Mouse (Mus musculus): ENCODE results near the gene Sgms1.
"Not testable (repeated sequence)": the region's sequence is repeated elsewhere in the genome, so short reads cannot be mapped to it uniquely, and the experiment has no call there.

Gene Sgms1

GRCm38 (mm10) chr19:32381511-32381961 lies 8.0 kb downstream of the Sgms1 start:
- no peak for DNase-seq

DNA sequence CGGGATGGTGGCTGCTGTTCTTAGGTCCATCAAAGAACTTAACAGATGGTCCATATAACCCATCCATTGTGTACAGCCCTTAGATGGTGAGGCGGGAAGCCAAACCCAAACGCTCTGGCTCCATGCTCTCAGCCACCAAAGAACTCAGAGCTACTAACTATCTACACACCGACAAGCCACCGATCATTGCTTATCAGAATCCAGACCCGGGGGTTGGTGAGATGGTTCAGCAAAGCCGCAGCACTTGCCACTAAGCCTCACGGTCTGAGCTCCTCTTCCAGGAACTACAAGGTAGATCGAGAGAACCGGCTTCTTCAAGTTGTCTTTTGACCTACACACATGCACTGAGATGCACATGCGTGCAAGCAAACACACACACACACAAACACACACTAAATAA lies 8.8 kb downstream of the Sgms1 start:
- peak; percentile 60 for DNase-seq

- no peak for DNase-seq
These were observed 10.1 kb downstream of the Sgms1 start for GRCm38 (mm10) chr19:32379239-32379920.

GRCm38 (mm10) chr19:32378581-32378980 lies 10.9 kb downstream of the Sgms1 start:
- DNase-seq = no peak

GRCm38 (mm10) chr19:32377701-32378325 lies 11.7 kb downstream of the Sgms1 start:
- no peak for DNase-seq

- no peak for DNase-seq
These were observed 12.5 kb downstream of the Sgms1 start for GRCm38 (mm10) chr19:32376886-32377535.

- no peak for DNase-seq
These were observed 13.5 kb downstream of the Sgms1 start for GRCm38 (mm10) chr19:32376054-32376453.

DNA sequence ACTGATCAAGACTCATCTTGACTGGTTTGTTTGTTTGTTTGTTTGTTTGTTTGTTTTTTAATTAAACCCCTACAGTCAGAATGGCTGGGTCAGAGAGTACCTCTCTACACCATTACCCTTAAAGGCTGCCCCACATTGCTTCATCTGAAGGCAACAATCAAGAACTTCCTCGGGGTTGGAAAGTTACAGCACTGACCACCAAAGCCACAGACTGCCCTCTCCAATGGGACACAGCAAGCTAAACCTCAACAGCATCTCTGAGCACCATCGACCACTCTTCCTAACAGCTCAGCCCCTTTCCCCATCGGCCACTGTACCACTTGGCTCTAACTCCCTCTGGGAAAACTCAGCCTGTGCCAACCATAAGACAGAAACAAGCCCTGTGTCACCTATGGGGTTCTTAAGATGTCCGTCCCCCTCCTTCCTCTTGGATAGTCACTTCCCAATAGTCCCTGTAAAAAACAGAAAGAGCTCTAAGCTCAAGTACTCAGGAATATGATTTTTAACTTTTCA lies 14.0 kb downstream of the Sgms1 start:
- DNase-seq = no peak

DNA sequence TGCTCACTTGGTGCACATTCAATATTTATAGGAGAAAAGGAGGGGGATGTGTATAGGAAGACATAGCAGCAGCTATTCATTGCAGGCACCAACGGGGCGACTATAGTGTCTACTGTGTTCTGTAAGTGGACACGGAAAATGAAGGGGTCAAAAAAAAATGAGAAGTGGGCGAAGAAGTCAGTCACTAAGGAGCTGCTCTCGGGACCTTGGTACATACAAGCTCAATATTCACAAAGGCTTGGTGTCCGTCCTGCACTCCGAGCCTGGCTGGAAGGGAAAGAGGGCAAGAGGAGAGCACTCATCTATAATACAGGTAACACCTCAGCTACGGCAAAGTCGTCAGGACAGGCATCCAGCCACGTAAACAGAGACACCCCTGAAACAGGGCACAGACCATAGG lies 14.8 kb downstream of the Sgms1 start:
- no peak for DNase-seq

DNA sequence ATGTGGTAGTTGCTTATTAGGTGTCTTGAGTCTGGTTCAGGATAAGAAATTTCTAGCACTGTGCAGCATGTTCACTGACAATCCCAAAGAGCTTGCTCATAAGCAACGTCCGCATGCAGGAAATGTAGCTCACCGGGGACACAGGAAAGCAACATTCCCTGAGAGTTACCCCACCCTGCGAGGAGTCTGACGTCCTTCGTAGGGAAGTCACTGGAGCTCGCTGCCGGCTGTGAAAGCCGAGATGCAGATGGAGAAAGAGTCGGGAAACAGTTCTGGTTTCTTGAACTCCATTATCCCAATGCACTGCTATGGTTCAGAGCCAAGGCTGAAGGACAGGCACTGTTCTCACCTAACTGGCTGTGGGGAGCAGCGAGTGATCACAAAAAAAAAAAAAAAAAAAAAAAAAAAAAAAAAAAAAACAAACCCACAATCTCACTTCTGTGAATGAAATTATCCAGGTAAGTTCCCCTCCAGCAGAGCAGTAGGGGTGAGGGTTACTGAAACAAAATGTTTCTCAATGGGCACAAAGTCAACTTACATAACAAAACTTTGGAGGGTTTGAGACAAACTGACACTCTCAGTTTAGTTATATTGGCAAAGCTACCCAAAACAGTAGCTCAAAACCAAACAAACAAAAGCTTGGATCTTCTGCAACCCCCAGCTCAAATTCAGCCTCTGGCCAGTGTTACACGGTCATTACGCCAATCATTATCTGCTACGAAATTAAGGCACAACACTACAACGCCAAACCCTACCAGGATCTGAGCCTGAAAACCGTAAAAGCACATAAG lies 15.5 kb downstream of the Sgms1 start:
- no peak for DNase-seq

GRCm38 (mm10) chr19:32372373-32372772 lies 17.1 kb downstream of the Sgms1 start:
- DNase-seq = peak; percentile 41

DNA sequence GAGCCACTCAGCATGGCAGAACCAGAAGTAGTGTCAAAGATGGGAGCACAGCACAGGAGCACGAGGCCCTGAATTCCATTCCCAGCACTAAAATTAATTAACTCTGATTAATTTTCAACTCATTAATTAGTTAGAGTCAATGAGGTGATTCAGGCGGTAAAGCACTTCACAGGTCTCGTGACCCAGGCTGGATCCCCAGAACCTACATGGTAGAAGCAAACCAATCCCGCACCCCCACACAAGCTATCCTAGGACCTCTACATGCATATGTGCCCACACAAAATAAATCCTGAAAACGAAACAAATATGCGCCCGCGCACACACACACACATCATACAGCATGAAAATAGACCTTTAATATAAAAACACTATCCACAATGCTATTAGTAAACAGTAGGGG lies 22.2 kb downstream of the Sgms1 start:
- DNase-seq = no peak

GRCm38 (mm10) chr19:32366406-32366805 lies 23.1 kb downstream of the Sgms1 start:
- DNase-seq = no peak

GRCm38 (mm10) chr19:32365111-32365510 lies 24.4 kb downstream of the Sgms1 start:
- no peak for DNase-seq

- DNase-seq = no peak
These were observed 25.9 kb downstream of the Sgms1 start for GRCm38 (mm10) chr19:32363587-32363986.

GRCm38 (mm10) chr19:32362520-32362919 lies 27.0 kb downstream of the Sgms1 start:
- no peak for DNase-seq

GRCm38 (mm10) chr19:32360989-32361698 lies 28.4 kb downstream of the Sgms1 start:
- no peak for DNase-seq

GRCm38 (mm10) chr19:32360546-32360945 lies 29.0 kb downstream of the Sgms1 start:
- DNase-seq = no peak

DNA sequence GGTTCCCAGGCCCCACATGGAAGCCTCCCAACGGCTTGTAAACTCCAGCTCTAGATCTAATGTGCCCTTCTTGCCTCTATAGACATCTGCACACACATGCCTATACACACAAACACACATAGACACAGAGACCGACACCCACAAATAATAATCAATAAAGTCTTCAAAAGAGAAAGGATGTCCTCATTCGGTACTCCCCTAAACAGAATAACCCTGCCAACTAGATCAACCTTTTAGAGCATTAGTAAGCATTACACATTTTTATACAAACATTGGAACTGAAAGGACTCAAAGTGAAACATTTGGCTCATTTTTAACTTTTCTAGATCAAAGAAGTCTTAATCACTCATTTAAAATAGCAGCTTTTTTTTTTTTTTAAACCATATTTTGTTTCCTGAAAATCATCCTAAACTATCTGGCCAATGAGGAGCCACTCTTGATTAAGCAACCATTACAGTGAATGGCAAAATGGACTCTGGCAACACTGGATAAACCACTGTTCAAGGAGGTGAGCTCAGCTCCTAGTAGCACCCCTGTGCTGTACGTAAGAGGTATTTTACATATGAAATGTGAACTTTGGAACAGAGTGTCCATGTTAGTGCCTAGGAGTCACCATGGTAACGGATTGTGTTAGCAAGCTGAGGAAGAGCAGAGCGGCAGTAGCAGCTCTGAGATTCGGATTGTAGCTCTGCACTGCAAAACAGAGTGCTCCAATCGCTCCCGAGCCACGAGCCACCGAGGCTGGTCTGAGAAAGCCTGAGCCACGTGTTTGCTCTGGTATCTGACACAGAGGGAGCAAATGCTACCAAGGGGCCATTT lies 30.6 kb downstream of the Sgms1 start:
- DNase-seq = no peak

- DNase-seq = not testable (repeated sequence)
These were observed 31.5 kb downstream of the Sgms1 start for GRCm38 (mm10) chr19:32358011-32358410.

GRCm38 (mm10) chr19:32356166-32356565 lies 33.3 kb downstream of the Sgms1 start:
- no peak for DNase-seq
